Mouse (Mus musculus): ENCODE results near the gene Rbfox1.

DNA sequence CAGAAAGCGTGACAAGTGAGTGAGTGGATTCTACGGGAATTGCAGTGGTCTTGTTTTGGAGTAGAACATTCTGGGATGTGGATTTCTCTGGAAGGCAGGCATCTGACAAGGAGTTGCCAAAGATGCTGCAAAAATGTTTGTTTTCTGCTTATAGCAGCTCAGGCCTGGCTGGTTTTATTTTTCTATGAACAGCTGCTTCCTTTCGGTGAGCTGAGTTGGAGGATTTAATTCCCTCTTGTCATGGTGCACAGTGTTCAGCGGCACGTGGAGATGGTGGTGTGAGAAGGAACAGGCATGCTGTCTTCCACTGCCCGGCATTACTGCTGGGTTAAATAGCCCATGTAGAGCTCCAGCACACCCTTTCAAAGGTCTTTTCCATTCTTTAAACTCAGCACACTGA, 428.5 kb downstream of the Rbfox1 start:
- TF ChIP-seq CTCF (IDR thresholded peaks at IDR 0.05; ENCODE audit: control insufficient read depth, insufficient read depth, low read length) (no peak), POLR2A (IDR thresholded peaks at IDR 0.05; ENCODE audit: borderline replicate concordance, control insufficient read depth, low read depth, low read length) (no peak)

Measured in bone marrow, adult 2 months (tissue).